Mouse (Mus musculus): ENCODE measurements around the gene Sp3.
"Not testable (repeated sequence)": the region's sequence is repeated elsewhere in the genome, so short reads cannot be mapped to it uniquely, and the experiment has no call there.

Gene Sp3

DNA sequence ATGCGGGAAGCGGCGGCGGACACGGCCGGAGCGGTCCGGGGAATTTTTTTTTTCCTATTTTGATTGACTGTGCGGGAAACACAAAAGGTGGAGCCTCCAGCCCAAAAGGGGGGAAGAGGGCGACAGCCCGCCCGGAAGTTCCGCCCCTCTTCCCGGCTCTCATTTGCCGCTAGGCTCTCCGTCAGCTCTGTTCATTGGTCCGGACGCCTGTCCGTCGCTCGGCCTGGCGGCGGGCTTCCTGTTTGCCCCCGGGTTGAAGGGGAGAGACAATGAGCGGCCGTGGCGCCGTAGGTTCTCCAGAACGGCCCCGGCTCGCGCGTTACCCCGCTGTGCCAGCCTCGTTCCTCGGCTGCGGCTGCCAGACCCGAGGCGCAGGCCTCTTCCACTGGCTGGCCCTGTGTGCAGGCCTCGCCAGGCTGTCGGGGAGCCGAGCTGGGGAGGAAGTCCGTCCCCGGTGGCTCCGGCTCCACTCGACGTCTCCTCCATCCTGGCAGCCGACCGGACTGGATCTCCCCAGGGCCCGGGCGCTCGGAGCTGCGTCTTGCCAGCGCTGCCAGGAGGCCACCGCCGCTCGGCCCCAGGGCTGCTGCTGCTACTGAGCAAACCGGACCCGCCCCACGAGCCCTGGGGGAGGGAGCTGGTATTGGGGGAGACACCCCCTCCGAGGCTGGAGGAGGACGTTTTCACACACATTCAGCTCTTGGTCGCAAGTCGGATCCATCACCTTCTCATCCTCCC, at the start of gene Sp3:
Gene Sp3 (minus strand): TSS at position 110 of the 738 bp plus-strand sequence.
- in situ Hi-C loops (cut with MboI, MseI): no loop called here

GRCm38 (mm10) chr2:73029846-73030245, 49.6 kb upstream of the Sp3 start:
- in situ Hi-C loops (cut with MboI, MseI): no loop called here

- in situ Hi-C loops (cut with MboI, MseI): no loop called here
Measured at GRCm38 (mm10) chr2:73028019-73028418, 47.8 kb upstream of the Sp3 start.

GRCm38 (mm10) chr2:73027126-73027525, 46.9 kb upstream of the Sp3 start:
- in situ Hi-C loops (cut with MboI, MseI): no loop called here

DNA sequence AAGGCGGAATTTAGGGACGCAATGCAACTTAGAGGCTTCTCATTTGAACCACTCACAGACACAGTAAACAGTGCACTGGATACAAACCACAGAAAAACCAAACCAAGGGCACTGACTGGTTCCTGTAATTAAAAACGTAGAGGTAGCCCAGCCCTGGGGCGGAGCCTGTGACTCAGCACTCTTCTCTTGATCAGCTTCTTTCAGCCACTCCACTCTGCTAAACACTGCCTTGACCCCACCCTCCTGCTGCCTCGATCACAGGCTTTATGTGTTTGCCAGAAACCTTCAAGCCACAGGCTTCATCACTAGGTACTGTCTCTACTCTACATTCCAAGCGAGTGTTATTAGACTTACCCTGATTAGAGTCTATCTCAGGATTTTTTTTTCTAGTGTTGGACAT, 43.6 kb upstream of the Sp3 start:
- in situ Hi-C loops (cut with MboI, MseI): no loop called here

DNA sequence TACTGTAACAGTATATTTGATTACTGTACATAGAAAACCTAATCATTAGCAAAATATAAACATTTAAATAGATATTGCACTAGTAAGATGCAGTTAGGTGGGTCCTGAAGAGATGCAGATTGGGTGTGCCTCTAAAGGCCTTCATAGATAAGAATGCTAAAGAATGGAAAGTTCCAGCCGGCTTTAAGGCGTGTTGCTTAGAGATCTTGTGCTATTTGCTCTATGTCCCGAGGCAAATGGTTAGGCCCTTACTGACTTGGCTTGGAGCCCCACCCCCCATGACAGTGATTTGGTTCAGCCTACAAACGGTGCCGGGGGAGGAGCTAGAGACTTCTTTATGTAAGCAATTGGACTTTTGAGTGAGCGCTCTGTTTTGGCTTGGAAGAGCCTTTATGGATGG, 40.8 kb upstream of the Sp3 start:
- in situ Hi-C loops (cut with MboI, MseI): no loop called here

- in situ Hi-C loops (cut with MboI, MseI): no loop called here
Measured at GRCm38 (mm10) chr2:73019371-73020146, 39.3 kb upstream of the Sp3 start.

GRCm38 (mm10) chr2:73014063-73014462, 33.8 kb upstream of the Sp3 start:
- in situ Hi-C loops (cut with MboI, MseI): not testable (repeated sequence)

DNA sequence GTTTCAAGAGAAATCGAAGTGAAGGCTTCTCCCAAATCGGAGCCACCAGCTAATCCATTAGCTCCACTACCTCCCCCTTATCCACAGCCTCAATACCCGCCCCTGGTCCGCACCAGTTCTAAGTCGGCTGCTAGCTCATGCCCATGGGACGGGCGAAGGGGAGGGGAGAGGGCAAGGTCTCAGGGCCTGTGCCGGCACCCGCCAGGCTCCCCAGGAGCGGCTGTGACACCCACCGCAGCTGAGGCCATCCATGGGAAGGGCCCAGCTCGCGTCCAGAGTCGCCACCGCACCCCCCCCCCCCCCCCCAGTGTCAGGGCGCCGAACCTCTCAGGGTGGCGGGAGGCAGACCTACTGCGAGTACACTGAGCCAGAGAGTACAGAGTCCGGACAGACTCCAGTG, 32.4 kb upstream of the Sp3 start:
- in situ Hi-C loops (cut with MboI, MseI): no loop called here

GRCm38 (mm10) chr2:73007472-73007871, 27.2 kb upstream of the Sp3 start:
- in situ Hi-C loops (cut with MboI, MseI): no loop called here

- in situ Hi-C loops (cut with MboI, MseI): no loop called here
Measured at GRCm38 (mm10) chr2:73005611-73006515, 25.6 kb upstream of the Sp3 start.

GRCm38 (mm10) chr2:73003751-73004717, 23.8 kb upstream of the Sp3 start:
- in situ Hi-C loops (cut with MboI, MseI): no loop called here

GRCm38 (mm10) chr2:73003049-73003448, 22.8 kb upstream of the Sp3 start:
- in situ Hi-C loops (cut with MboI, MseI): no loop called here

DNA sequence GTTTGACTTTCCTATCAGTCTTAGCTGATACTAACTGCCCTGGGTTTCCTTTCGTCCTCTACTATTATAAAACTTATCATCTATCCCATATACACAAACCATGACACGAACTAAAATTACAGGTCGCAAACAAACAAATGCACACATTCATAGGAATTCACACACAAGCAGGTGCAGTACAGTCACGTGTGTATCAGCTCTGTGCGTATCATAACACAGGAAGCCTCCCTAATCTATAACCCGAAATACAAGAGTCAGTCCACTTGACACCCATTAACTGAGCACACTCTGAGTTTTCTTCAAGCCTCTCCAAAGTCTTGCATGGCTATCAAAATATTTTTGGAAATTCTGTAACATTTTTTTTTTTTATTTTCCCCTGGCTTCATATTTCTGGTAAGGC, 22.2 kb upstream of the Sp3 start:
- in situ Hi-C loops (cut with MboI, MseI): no loop called here

- in situ Hi-C loops (cut with MboI, MseI): no loop called here
Measured at GRCm38 (mm10) chr2:73001994-73002393, 21.7 kb upstream of the Sp3 start.

- in situ Hi-C loops (cut with MboI, MseI): no loop called here
Measured at GRCm38 (mm10) chr2:73000194-73000593, 19.9 kb upstream of the Sp3 start.

- in situ Hi-C loops (cut with MboI, MseI): no loop called here
Measured at GRCm38 (mm10) chr2:72997586-72997985, 17.3 kb upstream of the Sp3 start.

- in situ Hi-C loops (cut with MboI, MseI): no loop called here
Measured at GRCm38 (mm10) chr2:72996808-72997378, 16.6 kb upstream of the Sp3 start.

GRCm38 (mm10) chr2:72995346-72996097, 15.3 kb upstream of the Sp3 start:
- in situ Hi-C loops (cut with MboI, MseI): no loop called here

DNA sequence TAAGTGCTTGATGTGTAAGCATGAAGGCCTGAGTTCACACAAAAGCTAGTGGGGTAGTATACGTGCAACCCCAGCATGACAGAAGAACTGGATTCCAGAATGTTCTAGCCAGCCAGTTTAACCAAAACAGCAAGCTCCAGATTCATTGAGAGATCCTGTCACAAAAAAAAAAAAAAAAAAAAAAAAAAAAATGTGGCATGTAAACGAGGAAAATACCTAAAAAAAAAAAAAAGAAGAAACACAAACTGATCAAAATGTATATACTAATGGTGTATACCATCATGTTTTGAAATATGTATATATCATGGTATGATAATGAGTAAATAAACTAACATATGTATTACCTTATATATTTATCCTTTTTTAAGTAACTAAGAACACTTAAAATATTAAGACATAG, 13.9 kb upstream of the Sp3 start:
- in situ Hi-C loops (cut with MboI, MseI): no loop called here

All from T-helper 2 cell (primary cell).